Mouse (Mus musculus) adrenal gland, postnatal 10 days (tissue): Measurements from ENCODE around the gene Dppa5a. TPM values are rescaled to one million over a fixed set of nuclear protein-coding genes. Genes with fewer than 3 reads are reported as not detected.
"Not testable (repeated sequence)": the region's sequence is repeated elsewhere in the genome, so short reads cannot be mapped to it uniquely, and the experiment has no call there.

Experiments used
- DNase-seq: peaks from one replicate; pipeline ENCODE4 v3.0.0; 2021; ENCODE audit warnings: mixed read lengths
- total RNA-seq, 2 experiments: library from RNA; stranded (reverse); gene quantifications; 2 replicates each; pipeline ENCODE4 v1.2.3; 2021

The Dppa5a gene
- total RNA-seq, 2 experiments from 2014 or later = 0.51 TPM; not detected in 1

GRCm38 (mm10) chr9:78365850-78366544, 2.0 kb downstream of the Dppa5a start:
- no peak for DNase-seq

- DNase-seq = no peak
Measured at GRCm38 (mm10) chr9:78364701-78365100, 3.3 kb downstream of the Dppa5a start.

- DNase-seq = no peak
Measured at GRCm38 (mm10) chr9:78363374-78363773, 4.6 kb downstream of the Dppa5a start.

GRCm38 (mm10) chr9:78360484-78360872, 7.5 kb downstream of the Dppa5a start:
- DNase-seq = no peak

- no peak for DNase-seq
Measured at GRCm38 (mm10) chr9:78359750-78360483, 8.1 kb downstream of the Dppa5a start.

- peak; percentile 78 for DNase-seq
Measured at GRCm38 (mm10) chr9:78358053-78358452, 9.9 kb downstream of the Dppa5a start.

GRCm38 (mm10) chr9:78355611-78356010, 12.4 kb downstream of the Dppa5a start, which contains the start of gene Gsta2:
Gsta2 (minus strand) TSS chr9:78355788.
- DNase-seq = no peak

GRCm38 (mm10) chr9:78354665-78355578, 13.1 kb downstream of the Dppa5a start:
- no peak for DNase-seq

- DNase-seq = peak; percentile 7
Measured at GRCm38 (mm10) chr9:78351504-78352220, 16.3 kb downstream of the Dppa5a start.

- not testable (repeated sequence) for DNase-seq
Measured at GRCm38 (mm10) chr9:78350007-78350406, 18.0 kb downstream of the Dppa5a start.

GRCm38 (mm10) chr9:78349141-78349540, 18.8 kb downstream of the Dppa5a start:
- DNase-seq = not testable (repeated sequence)

GRCm38 (mm10) chr9:78348206-78349004, 19.6 kb downstream of the Dppa5a start:
- peak; percentile 53 for DNase-seq

- no peak for DNase-seq
Measured at GRCm38 (mm10) chr9:78347004-78347403, 21.0 kb downstream of the Dppa5a start.

- DNase-seq = not testable (repeated sequence)
Measured at GRCm38 (mm10) chr9:78345235-78345634, 22.7 kb downstream of the Dppa5a start.

GRCm38 (mm10) chr9:78343055-78343454, 24.9 kb downstream of the Dppa5a start:
- DNase-seq = not testable (repeated sequence)

- DNase-seq = not testable (repeated sequence)
Measured at GRCm38 (mm10) chr9:78342494-78342893, 25.5 kb downstream of the Dppa5a start.

GRCm38 (mm10) chr9:78340324-78340723, 27.7 kb downstream of the Dppa5a start:
- peak; percentile 59 for DNase-seq

GRCm38 (mm10) chr9:78337050-78337449, 30.9 kb downstream of the Dppa5a start:
- not testable (repeated sequence) for DNase-seq

- not testable (repeated sequence) for DNase-seq
Measured at GRCm38 (mm10) chr9:78327289-78327688, 40.7 kb downstream of the Dppa5a start, which contains the start of gene Omt2b. Omt2b (plus strand) TSS chr9:78327589.

GRCm38 (mm10) chr9:78319499-78319898, 48.5 kb downstream of the Dppa5a start:
- DNase-seq = peak; percentile 20
